Mouse (Mus musculus): ENCODE data around the gene Sike1. TPM values are rescaled to one million over a fixed set of nuclear protein-coding genes. Genes with fewer than 3 reads are reported as not detected.

The Sike1 gene
- polyA plus RNA-seq, 1 experiment from 2014 or later: 67.0 TPM

Other genes with a start within 250 kb of the Sike1 start
- 0.31 and 0.50 TPM in 2 replicates for gene Tshb, start 213.0 kb upstream of the Sike1 start, polyA plus RNA-seq (2014; fragmentation: Nextera tagmentation; extraction: Ambion mirVana)
- gene Sycp1, start 59.6 kb upstream of the Sike1 start, polyA plus RNA-seq (2014; fragmentation: Nextera tagmentation; extraction: Ambion mirVana): not detected in 2 replicates
- gene Nr1h5, start 31.6 kb upstream of the Sike1 start, polyA plus RNA-seq (2014; fragmentation: Nextera tagmentation; extraction: Ambion mirVana): 0.07 and 0.09 TPM in 2 replicates
- gene Csde1, start 24.7 kb downstream of the Sike1 start, polyA plus RNA-seq (2014; fragmentation: Nextera tagmentation; extraction: Ambion mirVana): 416 and 429 TPM in 2 replicates
- 87.5 and 93.1 TPM in 2 replicates for gene Nras, start 62.6 kb downstream of the Sike1 start, polyA plus RNA-seq (2014; fragmentation: Nextera tagmentation; extraction: Ambion mirVana)
- gene Ampd1, start 78.3 kb downstream of the Sike1 start, polyA plus RNA-seq (2014; fragmentation: Nextera tagmentation; extraction: Ambion mirVana): not detected in 2 replicates
- gene Dennd2c, start 106.9 kb downstream of the Sike1 start, polyA plus RNA-seq (2014; fragmentation: Nextera tagmentation; extraction: Ambion mirVana): 1.3 TPM in 2 replicates
- gene Bcas2, start 175.9 kb downstream of the Sike1 start, polyA plus RNA-seq (2014; fragmentation: Nextera tagmentation; extraction: Ambion mirVana): 184 and 190 TPM in 2 replicates